Mouse (Mus musculus): ENCODE results near the gene Atp1a2. TPM values are rescaled to one million over a fixed set of nuclear protein-coding genes. Genes with fewer than 3 reads are reported as not detected.

The Atp1a2 gene
- not detected in 2 replicates for polyA plus RNA-seq (2012)

GRCm38 (mm10) chr1:172297611-172298537 is at the start of gene Atp1a2:
TSS of gene Atp1a2 (minus strand) at chr1:172298064.

GRCm38 (mm10) chr1:172340729-172341321 is 43.0 kb upstream of the Atp1a2 start, which contains the start of gene Kcnj10:
TSS of gene Kcnj10 (plus strand) at chr1:172341210.

GRCm38 (mm10) chr1:172329131-172329530 is 31.3 kb upstream of the Atp1a2 start, which contains the start of gene Kcnj9:
TSS of gene Kcnj9 (minus strand) at chr1:172329318.

GRCm38 (mm10) chr1:172261477-172262078 is 36.3 kb downstream of the Atp1a2 start, which contains the start of gene Igsf8:
TSS of gene Igsf8 (plus strand) at chr1:172261641.

GRCm38 (mm10) chr1:172258314-172258713 is 39.5 kb downstream of the Atp1a2 start, which contains the start of gene Atp1a4:
TSS of gene Atp1a4 (minus strand) at chr1:172258414.

Other genes starting within 250 kb of the Atp1a2 start
- 0.06 TPM in 1 of 2 replicates, not detected in the other for gene Nhlh1, start 240.5 kb downstream of the Atp1a2 start, polyA plus RNA-seq (2012)
- gene Copa, start 215.5 kb downstream of the Atp1a2 start, polyA plus RNA-seq (2012) = 55.2 and 58.3 TPM in 2 replicates
- 17.6 and 21.1 TPM in 2 replicates for gene Ncstn, start 215.3 kb downstream of the Atp1a2 start, polyA plus RNA-seq (2012)
- 15.1 and 15.2 TPM in 2 replicates for gene Pex19, start 171.3 kb downstream of the Atp1a2 start, polyA plus RNA-seq (2012)
- 60.9 and 69.9 TPM in 2 replicates for gene Dcaf8, start 150.0 kb downstream of the Atp1a2 start, polyA plus RNA-seq (2012)
- 2.8 and 4.4 TPM in 2 replicates for gene Pea15a, start 91.3 kb downstream of the Atp1a2 start, polyA plus RNA-seq (2012)
- gene Casq1, start 78.2 kb downstream of the Atp1a2 start, polyA plus RNA-seq (2012) = not detected in 2 replicates
- not detected in 2 replicates for gene Atp1a4, start 39.6 kb downstream of the Atp1a2 start, polyA plus RNA-seq (2012)
- gene Igsf8, start 36.4 kb downstream of the Atp1a2 start, polyA plus RNA-seq (2012) = 88.2 and 88.9 TPM in 2 replicates
- 0.06 TPM in 1 of 2 replicates, not detected in the other for gene Kcnj9, start 31.3 kb upstream of the Atp1a2 start, polyA plus RNA-seq (2012)
- gene Kcnj10, start 43.1 kb upstream of the Atp1a2 start, polyA plus RNA-seq (2012) = 0.06 and 0.09 TPM in 2 replicates
- gene Pigm, start 78.5 kb upstream of the Atp1a2 start, polyA plus RNA-seq (2012) = 9.1 and 9.6 TPM in 2 replicates
- gene Slamf9, start 177.3 kb upstream of the Atp1a2 start, polyA plus RNA-seq (2012) = not detected in 2 replicates
- 1.2 and 1.7 TPM in 2 replicates for gene Igsf9, start 183.7 kb upstream of the Atp1a2 start, polyA plus RNA-seq (2012)
- 736 and 821 TPM in 2 replicates for gene Tagln2, start 202.0 kb upstream of the Atp1a2 start, polyA plus RNA-seq (2012)
- gene Cfap45, start 222.7 kb upstream of the Atp1a2 start, polyA plus RNA-seq (2012) = 0.12 and 0.32 TPM in 2 replicates